Mouse (Mus musculus) small intestine, adult 2 months (tissue): ENCODE data around the gene Efemp2.

ENCODE experiments used
- CTCF ChIP-seq: fragments of 200-500 bp; IDR thresholded peaks from 2 replicates; pipeline ENCODE4 v1.5.1; 2012; ENCODE audit warnings: low read depth, mild to moderate bottlenecking, control low read depth, inconsistent platforms, low read length, moderate library complexity, mixed read lengths; ENCODE audit not compliant: insufficient replicate concordance, insufficient read length; ENCODE audit errors: extremely low read depth
- POLR2A ChIP-seq: fragments of 200-500 bp; IDR thresholded peaks from 2 replicates; pipeline ENCODE4 v1.6.1; 2012; ENCODE audit warnings: low read depth, mild to moderate bottlenecking, control low read depth, inconsistent platforms, low read length, moderate library complexity

DNA sequence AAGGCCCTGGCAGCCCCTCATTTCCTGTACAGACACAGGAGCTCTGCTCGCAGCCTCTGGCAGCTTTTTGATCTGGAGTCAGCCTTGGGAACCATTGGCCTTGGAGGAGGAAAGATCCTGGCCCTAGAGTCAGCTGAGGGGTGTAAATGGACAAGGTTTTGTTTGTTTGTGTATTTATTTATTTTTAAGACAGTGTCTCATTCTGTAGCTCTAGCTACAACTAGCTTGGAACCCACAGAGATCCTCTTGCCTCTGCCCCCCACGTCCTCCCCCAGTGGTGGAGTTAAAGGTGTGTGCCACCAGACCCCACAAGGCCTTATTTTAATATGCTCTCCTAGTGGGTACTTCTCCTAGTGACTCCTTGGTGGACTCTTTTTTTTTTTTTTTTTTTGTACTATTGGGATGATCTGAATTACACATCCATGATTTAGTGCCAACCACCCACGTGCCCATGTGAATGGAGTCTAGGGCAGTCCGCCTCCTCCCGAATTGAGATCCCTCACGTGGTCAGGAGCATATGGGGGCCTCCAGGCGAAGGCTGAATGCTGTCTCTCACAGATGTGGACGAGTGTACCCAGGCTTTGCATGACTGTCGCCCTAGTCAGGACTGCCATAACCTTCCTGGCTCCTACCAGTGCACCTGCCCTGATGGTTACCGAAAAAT, 3.4 kb downstream of the Efemp2 start:
- TF ChIP-seq CTCF = no peak
- TF ChIP-seq POLR2A = no peak
